In the genomic region with DNA sequence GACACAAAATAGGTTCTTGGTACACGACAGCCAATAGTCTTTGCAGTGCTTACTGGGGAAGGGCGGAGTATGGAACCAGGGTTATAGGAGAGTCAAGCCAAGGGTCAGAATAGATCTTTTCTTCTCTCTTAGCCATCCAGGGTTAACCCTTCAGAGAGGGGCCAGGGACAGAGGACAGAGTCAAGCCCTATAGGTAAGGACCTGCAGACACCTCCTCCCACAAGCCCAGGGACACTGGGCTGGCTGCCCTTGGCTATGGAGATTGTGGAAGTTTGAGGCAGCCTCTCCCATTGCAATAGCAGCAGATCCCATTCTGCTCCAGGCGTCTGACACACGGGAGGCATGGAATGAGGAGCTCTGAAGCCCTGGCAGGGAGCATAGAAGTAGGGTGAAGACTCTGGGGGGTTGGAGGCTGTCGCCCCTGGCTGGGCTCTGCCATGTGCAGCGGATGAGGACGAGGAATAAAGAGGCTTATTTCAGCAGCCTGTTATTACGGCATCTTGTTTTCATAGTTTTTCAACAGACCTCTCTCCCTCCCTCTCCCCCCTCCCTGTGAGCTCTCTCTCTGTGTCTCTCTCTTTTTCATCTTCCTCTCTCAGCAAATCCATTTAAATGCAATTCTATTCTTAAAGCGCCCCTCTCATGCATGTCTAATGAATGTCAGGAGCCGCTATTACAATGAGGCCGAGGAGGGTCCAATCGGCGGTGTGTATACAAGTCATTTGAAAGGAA, we compare ENCODE assay signal across 12 mouse cellular contexts.
DNase-seq lines count a peak whose midpoint lies in the region; ATAC-seq lines count a peak whose summit lies in the region.
"Had no signal": no experiment of that assay in that cellular context is flagged by ENCODE, and none has a peak within 500 bp of the region (broad histone marks: within the 10 kb centered on the region; RNA-seq: fewer than 3 reads in every experiment).

No protein-coding gene starts in this region.

- H3K4me3 ChIP-seq in embryonic facial prominence, embryonic 10.5 days, result no peak overlapping the region
- H3K4me3 ChIP-seq in forebrain, embryonic 12.5 days (replicated peaks), result no peak overlapping the region
- H3K4me3 ChIP-seq in hindbrain, embryonic 16.5 days (ENCODE audit: low read length), result no peak overlapping the region
- H3K4me3 ChIP-seq in neural tube, embryonic 14.5 days (ENCODE audit: low read depth, low read length), result no peak overlapping the region
- H3K4me3 ChIP-seq: liver, embryonic 13.5 days had no signal

- H3K36me3 ChIP-seq in embryonic facial prominence, embryonic 10.5 days (replicated peaks), result no peaks in the 10 kb centered on the region
- no peaks in the 10 kb centered on the region for H3K36me3 ChIP-seq in forebrain, embryonic 12.5 days (replicated peaks)
- H3K36me3 ChIP-seq in hindbrain, embryonic 16.5 days (ENCODE audit: control insufficient read depth, insufficient read depth, low read length), result no peaks in the 10 kb centered on the region
- no peaks in the 10 kb centered on the region for H3K36me3 ChIP-seq in neural tube, embryonic 14.5 days (ENCODE audit: control insufficient read depth, insufficient read depth, low read length)
- H3K36me3 ChIP-seq: liver, embryonic 13.5 days had no signal

- peak overlapping the region; percentile 28 for H3K4me2 ChIP-seq in forebrain, embryonic 12.5 days
- H3K4me2 ChIP-seq in hindbrain, embryonic 16.5 days (ENCODE audit: low read length), result peak overlapping the region; percentile 1; the same call in 1 of the 2 replicates
- peak overlapping the region; percentile 26; the same call in 1 of the 2 replicates for H3K4me2 ChIP-seq in neural tube, embryonic 14.5 days (ENCODE audit: low read depth, low read length)
- H3K4me2 ChIP-seq: liver, embryonic 13.5 days had no signal

- H3K9ac ChIP-seq in forebrain, embryonic 12.5 days, result peak overlapping the region; percentile 22; the same call in 1 of the 2 replicates
- H3K9ac ChIP-seq in hindbrain, embryonic 16.5 days (ENCODE audit: low read depth, low read length), result 0 out of 2 replicates have a peak overlapping the region, but pooled peaks have one; percentile 6
- 0 out of 2 replicates have a peak overlapping the region, but pooled peaks have one; percentile 25 for H3K9ac ChIP-seq in neural tube, embryonic 14.5 days (replicated peaks; ENCODE audit: low read depth, low read length)
- H3K9ac ChIP-seq: liver, embryonic 13.5 days had no signal

- no peaks in the 10 kb centered on the region for H3K27me3 ChIP-seq in embryonic facial prominence, embryonic 10.5 days (replicated peaks; ENCODE audit: low read depth, poor library complexity, severe bottlenecking)
- H3K27me3 ChIP-seq in forebrain, embryonic 12.5 days, result no peaks in the 10 kb centered on the region
- no peaks in the 10 kb centered on the region for H3K27me3 ChIP-seq in hindbrain, embryonic 16.5 days (replicated peaks; ENCODE audit: control insufficient read depth, insufficient read depth, low read length)
- H3K27me3 ChIP-seq in neural tube, embryonic 14.5 days (ENCODE audit: control insufficient read depth, insufficient read depth, low read length), result no peaks in the 10 kb centered on the region
- H3K27me3 ChIP-seq: liver, embryonic 13.5 days had no signal

- peaks cover 22% of the 10 kb centered on the region for H3K4me1 ChIP-seq in embryonic facial prominence, embryonic 10.5 days
- H3K4me1 ChIP-seq in forebrain, embryonic 12.5 days, result peaks cover 47% of the 10 kb centered on the region
- H3K4me1 ChIP-seq in hindbrain, embryonic 16.5 days (ENCODE audit: control insufficient read depth, insufficient read depth, low read depth, low read length), result peaks cover 11% of the 10 kb centered on the region
- H3K4me1 ChIP-seq in neural tube, embryonic 14.5 days (ENCODE audit: control insufficient read depth, insufficient read depth, low read length), result peaks cover 12% of the 10 kb centered on the region
- H3K4me1 ChIP-seq: liver, embryonic 13.5 days had no signal

- WGBS in embryonic facial prominence, embryonic 10.5 days, result 49% methylated on average over 13 of the region's 13 CpGs
- WGBS in forebrain, embryonic 12.5 days, result 15% methylated on average over 13 of the region's 13 CpGs
- 16% methylated on average over 13 of the region's 13 CpGs for WGBS in hindbrain, embryonic 16.5 days
- 23% methylated on average over 13 of the region's 13 CpGs for WGBS in neural tube, embryonic 14.5 days

- no peaks in the 10 kb centered on the region for H3K9me3 ChIP-seq in embryonic facial prominence, embryonic 10.5 days
- no peaks in the 10 kb centered on the region; the same call in 1 of the 2 replicates for H3K9me3 ChIP-seq in forebrain, embryonic 12.5 days
- no peaks in the 10 kb centered on the region for H3K9me3 ChIP-seq in hindbrain, embryonic 16.5 days (ENCODE audit: control insufficient read depth, low read length)
- H3K9me3 ChIP-seq in neural tube, embryonic 14.5 days (ENCODE audit: control insufficient read depth, low read length), result no peaks in the 10 kb centered on the region
- H3K9me3 ChIP-seq: liver, embryonic 13.5 days had no signal

- peak overlapping the region; percentile 55 for H3K27ac ChIP-seq in embryonic facial prominence, embryonic 10.5 days (replicated peaks)
- H3K27ac ChIP-seq in forebrain, embryonic 12.5 days, result peak overlapping the region; percentile 91
- peak overlapping the region; percentile 80 for H3K27ac ChIP-seq in hindbrain, embryonic 16.5 days (ENCODE audit: low read depth, low read length)
- H3K27ac ChIP-seq in neural tube, embryonic 14.5 days (ENCODE audit: low read depth, low read length), result peak overlapping the region; percentile 85
- H3K27ac ChIP-seq: liver, embryonic 13.5 days had no signal

- DNase-seq in embryonic facial prominence, embryonic 10.5 days (ENCODE audit: low spot score), result no peak
- DNase-seq in gastrocnemius, postnatal 10 days, result no peak
- DNase-seq in adrenal gland, postnatal 10 days, result no peak
- DNase-seq: adrenal gland, postnatal 25 days; cerebellum, adult 11-12 months; kidney, adult 11 months; liver, embryonic 13.5 days; lung, postnatal 4 days had no signal

- ATAC-seq in forebrain, embryonic 12.5 days (ENCODE audit: low FRiP score), result peak; percentile 88
- ATAC-seq in hindbrain, embryonic 16.5 days, result peak; percentile 78
- peak; percentile 73 for ATAC-seq in neural tube, embryonic 14.5 days (ENCODE audit: low read depth)
- ATAC-seq in erythroblast, adult 5-6 weeks (replicated peaks; ENCODE audit: low FRiP score, poor library complexity, severe bottlenecking), result no peak
